Mouse (Mus musculus) kidney, adult 9 months (tissue): Measurements from ENCODE around the gene Mpig6b.

Source experiments
- DNase-seq: peaks from one replicate; pipeline ENCODE4 v3.0.0; 2022

Mpig6b gene

DNA sequence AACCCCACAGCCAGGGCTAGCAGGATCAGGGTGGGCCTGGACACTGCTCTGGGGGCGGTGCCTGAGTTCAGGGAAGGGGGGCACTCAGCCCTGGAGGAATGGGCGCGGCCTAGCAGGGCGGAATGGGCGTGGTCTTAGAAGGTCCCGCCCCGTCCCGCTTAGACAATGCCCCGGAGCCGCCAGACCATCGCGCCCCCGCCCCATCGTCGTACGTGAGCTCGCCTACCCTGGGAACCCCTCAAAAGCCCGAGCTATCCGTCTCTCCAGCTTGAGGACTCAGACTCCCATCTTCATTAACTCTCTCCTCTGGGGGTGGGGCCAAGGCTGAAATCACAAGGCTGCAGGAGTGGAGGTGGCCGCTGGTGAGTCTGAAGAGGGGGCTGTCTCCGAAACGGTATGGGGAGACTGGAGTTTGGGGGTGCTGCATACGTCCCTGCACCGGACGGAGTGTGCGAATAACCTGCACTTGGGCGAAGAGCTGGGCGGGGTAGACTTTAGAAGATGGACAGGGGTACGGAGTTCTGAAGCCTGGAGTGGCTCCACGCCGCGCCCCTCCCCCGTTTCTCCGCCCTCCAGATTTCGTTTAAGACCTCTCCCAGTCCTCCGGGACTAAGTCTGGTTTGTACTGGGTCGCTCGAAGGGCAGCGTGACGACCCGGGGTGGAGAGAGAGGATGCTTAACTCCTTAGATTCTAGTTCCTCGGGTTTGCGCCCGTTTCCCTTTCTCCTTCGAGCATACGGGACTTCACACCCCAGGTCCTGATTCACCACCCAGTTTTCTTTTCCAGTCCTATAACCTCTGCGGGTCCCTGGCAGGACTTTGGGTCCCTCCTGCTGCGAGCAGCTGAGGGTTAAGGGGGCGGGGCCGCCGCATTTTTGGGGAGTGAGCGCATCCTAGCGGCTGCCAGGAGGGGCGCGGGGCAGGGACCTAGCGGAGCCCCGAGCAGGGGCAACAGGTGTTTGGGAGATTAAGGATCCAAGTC, 6.8 kb downstream of the Mpig6b start, which contains the start of gene Ddah2:
Gene Ddah2, plus strand, starts transcription at position 125 of the 982 bp plus-strand sequence.
- peak; percentile 89 for DNase-seq

DNA sequence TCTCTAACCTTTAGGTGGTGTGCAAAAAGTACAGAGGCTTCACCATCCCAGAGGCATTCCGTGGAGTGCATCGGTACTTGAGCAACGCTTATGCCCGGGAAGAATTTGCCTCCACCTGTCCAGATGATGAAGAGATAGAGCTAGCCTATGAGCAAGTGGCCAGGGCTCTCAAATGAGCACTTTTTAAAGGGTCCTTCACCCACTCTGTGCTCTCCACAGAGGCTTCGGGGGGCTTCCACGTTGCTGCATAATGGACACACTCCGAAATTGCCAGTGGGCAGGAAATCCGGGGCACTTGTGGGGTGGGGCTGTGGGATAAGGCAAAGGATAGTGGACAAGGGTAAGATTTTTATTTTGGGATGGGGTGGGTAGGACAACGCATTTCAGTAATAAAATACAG, 7.7 kb downstream of the Mpig6b start:
- no peak for DNase-seq

DNA sequence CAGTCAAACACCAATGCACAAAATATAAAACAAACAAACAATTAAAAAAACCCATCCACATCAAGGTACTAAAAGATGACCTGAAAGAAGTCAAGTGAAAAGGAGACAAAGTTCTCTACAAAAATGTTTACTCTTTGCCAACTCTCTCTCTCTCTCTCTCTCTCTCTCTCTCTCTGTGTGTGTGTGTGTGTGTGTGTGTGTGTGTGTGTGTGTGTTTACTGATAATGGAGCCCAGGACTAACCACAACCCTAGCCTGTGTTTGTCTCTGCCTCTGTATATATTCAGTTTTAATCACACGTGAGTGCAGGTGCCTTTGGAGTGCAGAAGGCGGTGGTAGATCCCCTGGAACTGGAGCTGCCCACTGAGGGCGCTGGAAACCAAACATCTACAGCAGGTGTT, 8.9 kb downstream of the Mpig6b start:
- no peak for DNase-seq

DNA sequence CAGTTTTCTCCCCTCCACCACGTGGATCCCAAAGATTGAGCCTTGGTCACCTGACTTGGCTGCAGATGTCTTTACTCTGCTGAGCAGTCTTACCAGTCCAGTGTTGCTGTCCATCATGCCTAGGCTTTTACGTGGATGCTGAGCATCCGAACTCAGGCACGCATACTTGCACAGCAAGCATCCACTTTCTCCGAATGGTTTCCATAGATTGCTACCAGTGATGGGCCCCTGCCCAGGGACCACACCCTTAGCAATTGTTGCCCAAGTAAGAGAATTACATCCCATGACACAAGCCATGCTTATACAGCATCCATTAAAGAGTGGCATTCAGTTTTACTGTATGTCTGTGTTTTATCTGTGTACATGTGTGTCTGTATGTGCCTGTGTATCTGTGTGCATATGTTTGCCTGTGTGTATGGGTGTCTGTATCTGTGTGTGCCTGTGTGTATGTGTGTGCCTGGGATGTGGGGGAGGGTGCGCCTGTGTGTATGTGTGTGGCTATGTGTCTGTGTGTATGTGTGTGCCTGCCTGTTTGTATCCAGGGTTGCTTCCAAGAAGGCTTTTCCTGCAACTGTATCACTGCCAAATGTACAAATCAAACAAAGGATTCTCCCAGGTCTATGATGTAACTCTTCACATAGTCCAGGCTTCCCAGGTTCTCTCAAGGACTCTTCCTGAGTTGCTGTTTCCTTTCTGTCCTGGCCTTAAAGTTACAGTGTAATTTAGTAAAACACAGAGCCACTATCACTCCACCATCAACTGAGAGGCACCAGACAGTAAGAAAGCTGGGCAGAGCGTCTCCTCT, 10.1 kb downstream of the Mpig6b start:
- no peak for DNase-seq

DNA sequence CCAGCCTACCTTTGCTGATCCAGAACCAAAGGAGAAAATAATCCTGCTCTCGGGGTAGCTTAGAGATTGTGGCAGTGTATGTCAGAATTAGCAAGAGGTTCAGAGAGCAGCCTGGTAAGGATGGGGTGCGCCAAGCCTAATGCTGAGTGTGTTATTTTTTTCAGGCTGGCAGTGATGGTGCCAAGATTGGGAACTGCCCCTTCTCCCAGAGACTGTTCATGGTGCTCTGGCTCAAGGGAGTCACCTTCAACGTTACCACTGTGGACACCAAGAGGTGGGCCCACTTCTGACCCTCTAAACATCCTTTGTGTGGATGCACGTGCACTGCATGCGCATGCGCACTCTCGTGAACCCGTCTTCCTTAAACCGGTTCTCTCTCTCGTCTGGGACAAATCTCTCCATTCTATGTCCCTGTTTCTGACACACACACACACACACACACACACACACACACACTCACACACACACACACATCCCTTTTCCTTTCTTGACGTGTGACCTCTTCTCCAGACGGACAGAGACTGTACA, 13.6 kb downstream of the Mpig6b start:
- no peak for DNase-seq

DNA sequence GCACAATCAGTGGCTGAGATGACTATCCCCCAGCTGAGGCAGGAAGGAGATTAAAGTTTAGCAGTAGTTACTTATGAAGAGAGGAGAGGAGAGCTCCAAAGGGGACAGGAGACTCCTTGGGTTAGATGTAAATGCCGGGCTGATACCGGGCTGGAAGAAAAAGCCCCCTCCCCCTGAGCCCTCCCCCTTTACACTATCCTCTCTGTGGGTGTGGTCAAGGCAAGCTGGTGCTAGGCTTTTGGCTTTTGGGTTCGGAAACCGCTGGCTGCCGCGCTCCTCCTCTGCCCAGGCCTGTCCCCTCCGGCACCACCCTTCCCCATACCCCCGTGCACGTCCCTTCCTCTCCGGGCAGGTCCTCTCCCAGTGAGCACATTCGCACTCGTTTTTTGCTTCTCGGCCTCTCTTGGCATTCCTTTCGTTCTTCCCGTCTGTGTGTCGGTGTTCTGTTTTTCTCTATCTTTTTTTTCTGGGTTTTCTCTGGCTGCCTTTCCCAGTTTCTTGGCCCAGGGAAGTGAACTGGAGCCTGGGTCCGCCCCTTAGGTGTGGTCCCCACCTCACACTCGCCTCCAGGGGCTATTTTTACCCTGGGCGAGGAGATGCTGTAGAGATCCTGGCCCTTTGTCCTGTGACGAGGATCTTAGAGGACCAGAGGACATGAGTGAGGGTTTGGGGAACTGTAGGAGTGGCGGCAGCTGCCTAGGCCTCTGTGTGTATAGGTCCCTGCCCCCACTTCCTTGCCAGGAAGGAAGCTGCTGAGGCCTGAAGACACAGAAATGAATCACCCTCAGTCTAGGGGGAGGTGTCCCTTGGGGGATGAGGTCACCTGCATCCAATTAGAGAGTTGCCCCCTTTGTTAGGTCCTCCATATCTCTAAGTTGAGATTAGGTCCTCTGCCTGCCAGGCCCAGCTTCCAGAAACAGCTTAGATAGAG, 14.6 kb downstream of the Mpig6b start:
- peak; percentile 85 for DNase-seq

DNA sequence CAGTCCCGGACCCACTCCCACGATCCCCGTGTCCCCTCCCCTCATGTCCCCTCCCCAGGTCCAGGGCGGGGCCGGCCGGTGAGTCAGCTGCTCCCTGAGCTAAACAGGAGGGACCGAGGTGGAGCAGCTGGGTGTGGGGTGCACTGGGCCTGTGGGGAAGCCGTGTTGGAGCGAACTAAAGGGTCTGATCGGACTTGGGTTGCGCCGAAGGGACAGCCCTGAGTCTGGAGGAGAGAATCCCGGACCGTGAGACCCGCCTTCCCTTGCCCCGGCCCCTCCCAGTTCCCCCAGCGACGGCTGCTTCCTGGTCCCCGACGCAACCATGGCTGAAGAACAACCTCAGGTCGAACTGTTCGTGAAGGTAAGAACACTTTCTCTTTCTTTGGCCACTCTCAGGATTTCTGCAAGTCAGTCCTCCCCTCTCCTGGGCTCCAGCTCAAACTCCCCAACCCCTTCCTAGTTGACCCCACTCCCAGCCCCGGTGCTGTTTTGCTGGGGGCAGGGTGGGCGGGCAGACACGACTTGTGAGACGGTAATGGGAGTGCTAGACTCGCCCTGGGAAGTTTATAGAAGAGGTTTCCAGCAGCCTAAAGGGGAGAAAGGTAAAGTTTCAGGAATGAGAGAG, 15.7 kb downstream of the Mpig6b start:
- peak; percentile 82 for DNase-seq

DNA sequence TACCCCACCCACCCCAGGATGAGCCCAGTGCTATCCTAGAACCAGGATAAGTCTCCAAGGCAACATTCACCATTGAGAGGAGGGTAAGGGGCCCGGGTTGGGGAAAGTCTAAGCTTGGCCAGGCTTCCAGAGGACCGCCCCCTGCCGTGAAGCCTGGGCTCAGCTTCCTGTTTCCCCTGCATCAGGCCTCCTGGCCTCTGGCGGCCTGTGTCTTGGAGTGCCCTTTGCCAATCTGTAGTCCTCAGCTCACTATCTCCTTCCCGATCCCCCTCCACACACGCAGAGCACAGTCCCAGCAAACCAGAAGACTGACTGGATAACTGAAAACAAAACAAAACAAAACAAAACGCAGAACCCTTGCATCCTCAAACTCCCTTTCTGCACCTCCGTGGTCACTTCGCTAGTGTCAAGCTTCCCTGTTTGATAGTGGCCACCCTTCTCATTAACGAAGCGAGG, 16.4 kb downstream of the Mpig6b start, which contains the start of gene Clic1:
Gene Clic1, plus strand, starts transcription at position 406 of the 456 bp plus-strand sequence.
- peak; percentile 60 for DNase-seq

DNA sequence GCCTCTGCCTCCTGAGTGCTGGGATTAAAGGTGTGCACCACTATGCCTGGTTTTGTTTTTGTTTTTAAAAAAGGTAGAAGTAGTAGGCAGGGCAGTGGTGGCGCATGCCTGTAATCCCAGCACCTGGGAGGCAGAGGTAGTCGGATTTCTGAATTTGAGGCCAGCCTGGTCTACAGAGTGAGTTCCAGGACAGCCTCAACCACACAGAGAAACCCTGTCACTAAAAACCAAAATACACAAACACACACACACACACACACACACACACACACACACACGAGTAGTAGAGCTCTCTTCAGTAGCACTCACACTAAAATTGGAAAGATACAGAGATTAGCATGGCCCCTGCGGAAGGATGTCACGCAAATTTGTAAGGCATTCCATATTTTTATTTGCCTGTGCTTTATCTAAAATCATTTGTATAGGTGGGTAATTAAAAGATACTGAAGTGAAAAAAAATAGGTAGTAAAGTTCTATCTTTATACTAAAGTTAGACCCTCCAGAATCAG, 17.0 kb downstream of the Mpig6b start:
- no peak for DNase-seq

DNA sequence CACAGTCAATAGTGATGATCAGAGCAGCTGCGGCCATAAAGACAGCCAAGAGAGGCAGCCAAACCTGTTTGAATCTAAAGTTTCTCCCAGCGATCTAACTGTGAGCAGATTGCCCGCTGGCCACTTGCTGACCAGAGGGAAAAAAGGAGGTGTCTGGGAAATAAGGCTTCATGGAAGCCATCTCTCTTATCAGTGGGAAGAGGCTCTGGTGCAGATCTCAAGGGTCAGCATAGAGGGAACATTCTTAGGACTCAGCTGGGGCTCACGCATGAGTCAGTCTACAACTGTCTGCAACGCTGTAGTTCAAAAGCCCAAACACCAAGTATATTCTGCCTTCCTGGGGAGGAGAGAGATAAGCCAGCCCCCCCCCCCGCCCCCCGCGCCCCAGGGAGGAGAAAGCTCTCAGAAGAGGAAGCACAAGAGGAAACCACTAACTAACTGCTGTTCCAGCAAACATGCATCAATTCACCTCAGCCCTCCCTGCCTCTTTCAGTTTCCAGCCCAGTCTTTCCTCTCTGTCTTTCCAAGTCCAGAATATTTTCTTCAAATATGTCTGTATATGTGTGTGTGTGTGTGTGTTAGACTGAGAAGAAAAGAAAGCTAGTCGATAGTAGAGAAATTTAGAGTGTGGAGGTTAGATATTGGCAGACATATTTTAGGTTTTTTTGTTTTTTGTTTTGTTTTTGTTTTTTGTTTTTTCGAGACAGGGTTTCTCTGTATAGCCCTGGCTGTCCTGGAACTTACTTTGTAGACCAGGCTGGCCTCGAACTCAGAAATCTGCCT, 17.6 kb downstream of the Mpig6b start:
- peak; percentile 46 for DNase-seq

DNA sequence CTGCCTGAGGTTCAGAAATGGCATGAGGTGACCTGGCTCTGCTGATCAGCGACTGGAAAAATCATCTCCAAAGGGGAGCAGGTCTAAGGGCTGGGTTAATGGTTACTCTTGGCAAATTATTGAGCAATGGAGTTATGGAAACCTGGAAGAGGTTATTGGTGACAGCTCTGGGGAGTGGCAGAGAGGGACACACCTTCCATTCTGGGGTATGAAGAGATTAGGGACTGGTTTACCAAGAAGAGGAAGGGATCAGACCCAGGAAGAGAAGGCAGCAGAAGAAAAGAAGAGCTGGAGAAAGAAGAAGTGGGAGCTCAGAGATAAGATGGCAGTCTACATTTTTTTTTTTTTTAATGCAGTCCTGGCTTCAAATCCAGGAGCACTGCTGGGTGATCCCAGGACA, 18.3 kb downstream of the Mpig6b start:
- peak; percentile 92 for DNase-seq

DNA sequence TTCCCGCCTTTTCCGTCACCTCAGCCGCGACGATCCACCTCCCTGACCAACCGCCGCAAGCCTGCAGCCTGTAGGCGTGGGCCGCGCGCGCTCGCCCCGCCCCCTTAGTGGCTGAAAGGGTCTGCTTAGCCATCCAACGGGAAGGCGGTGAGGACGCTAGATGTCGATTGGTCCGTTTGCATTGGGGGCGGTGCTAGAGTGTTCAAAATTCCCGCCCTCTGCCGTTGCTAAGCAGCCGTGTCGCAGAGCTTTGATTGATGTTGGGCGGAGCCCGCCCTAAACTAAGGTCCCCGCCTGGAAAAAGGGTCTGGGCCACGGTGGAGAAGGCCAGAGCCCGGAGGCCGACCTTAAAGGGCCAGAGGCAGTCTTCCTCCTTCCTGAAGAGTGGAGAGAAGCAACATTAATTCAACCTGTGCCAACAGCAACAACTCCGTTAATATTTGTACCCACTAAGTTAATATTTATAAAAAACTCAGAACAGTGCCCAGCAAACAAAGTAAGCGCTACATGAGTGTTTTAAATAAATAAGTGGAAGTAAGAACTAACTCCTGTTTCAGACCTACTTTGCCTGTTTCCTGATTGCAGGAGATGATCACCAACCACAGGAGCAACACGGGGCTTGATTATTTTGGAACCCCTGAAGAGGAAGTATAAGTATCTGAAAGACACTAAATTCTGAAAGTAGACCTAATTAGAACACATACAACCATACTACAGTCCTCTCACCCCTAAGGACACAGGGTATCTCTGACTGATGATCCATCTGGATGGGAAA, 19.1 kb downstream of the Mpig6b start, which contains the start of gene Msh5:
Gene Msh5, minus strand, starts transcription at position 65 of the 775 bp plus-strand sequence.
- peak; percentile 99 for DNase-seq

DNA sequence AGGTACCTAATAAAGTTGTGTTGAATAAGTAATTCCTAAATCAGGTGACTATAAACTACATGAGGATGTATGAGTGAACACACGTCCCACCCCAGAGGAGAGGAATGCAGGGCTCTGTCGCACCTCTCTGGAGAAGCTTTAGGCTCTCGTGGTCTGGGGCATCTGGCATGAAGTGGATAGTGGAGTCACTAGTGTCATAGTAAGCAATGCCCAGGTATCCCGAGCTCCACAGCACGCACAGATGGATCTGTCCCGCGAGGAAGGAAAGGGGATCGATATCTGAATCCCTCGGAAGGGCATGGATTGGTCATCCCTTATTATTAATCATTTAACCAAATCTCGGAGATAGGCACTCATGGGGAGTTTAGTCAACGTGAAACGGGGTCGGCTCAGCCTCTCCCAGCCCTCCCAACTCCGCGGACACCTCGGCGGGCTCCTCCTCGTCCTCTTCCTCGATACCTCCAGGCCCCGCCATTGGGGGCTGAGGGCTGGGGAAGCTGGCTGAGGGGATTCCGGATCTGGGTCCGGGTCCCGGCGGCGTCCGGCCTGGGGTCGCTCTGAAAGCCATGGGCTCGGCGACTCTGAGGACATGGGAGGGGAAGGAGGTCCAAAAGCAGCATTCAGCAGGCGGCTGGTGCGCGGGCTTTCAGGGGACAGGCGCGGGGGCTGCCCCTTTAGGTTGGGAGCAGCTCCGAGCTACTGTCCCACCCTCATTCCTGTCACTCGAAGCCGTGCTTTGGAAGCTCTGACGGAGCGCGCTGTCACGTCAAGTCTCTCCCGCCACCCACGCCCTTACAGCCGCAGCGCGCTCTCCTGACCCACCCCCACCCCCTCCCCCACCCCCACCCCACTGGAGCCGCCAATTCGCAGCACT, 19.9 kb downstream of the Mpig6b start:
- peak; percentile 36 for DNase-seq

DNA sequence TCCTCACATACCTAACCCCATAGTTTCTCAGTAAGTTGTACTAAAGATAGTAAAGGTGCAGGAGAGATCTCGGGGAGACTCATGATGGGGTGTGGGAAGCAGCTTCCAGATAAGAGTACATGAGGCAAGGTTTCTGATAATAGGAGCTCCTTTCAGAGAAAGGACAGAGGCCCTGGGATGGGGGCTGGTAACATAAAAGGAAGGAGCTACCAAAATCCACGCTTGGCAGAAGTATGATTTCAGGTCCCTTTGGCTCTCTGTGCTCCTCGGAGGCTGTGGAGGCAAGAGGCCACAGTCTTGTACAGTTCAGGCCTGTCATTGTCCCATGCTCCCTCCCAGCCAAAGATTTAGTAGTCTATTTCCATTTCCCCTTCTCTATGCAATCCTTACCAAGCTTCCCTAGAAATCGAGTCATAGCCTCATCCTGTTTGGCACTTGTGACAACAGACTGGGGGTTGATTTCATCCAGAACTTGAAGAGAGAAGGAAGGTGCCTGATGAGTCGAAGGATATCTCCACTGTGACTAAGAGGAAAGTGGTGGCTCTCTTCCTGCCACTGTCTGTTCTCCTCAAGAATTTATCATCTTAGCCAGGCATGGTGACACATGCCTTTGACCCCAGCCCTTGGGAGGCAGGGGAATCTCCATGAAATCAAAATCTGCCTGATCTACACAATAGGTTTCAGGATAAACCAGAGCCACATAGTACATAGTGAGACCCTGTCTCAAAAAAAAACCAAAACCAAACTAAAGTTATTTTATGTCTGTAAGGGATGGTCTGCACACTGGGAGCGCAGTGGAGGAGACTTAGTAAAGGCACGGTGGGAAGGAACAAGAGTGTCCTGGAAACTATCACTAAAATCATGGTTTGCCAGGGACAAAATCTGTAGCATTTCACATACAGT, 20.8 kb downstream of the Mpig6b start:
- DNase-seq = no peak

DNA sequence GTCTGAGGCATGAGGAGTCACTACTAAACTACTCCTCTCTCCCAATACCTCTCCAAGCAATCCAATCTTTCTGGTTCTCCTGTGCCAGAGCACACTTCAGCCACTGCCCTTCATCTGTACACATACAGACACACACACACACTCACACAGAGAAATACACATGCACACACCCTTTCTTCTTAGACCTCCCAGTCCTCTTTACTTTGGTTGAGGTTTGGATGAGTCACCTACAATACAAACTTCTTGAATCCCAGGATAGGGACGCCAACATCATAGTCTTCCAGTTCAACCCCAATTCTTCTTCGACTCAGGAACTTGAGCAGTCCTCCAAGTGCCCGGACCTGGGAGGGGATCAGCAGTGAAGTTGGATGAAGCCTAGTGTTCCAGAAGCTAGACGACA, 22.2 kb downstream of the Mpig6b start:
- no peak for DNase-seq

DNA sequence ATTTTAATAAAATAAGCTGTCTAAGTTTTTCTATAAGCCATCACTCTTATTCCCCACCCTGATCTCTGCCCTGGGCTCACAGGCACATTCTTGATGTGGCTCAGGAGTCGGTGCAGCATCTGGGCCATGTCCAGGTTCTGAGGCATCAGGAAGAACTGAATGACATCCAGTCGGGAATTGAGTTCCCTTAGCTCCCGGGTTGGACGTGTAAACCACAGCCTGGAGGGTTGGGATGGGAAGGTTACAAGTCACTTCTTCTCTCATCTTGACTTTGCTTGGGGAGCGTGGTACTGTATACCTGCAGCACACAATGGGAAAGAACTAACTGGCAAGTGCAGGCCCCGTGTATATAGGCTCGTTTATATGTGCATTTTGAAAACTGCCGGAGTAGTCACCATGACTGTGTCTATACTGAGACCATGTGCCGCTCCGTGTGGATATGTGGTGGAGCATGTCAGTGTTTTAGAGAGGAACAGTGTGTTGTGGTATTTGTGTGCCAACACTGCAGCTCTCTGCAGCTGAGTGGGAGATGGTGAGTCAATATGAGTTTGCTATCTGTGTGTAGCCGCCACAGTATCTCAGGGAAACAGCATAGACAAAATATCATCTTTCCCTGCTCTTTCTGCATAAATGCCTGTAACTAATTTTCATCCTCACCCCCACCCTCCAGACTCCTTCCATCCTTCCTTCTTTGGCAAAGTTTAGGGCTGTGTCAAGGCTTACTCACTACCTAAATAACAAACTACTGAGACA, 26.7 kb downstream of the Mpig6b start:
- DNase-seq = no peak

DNA sequence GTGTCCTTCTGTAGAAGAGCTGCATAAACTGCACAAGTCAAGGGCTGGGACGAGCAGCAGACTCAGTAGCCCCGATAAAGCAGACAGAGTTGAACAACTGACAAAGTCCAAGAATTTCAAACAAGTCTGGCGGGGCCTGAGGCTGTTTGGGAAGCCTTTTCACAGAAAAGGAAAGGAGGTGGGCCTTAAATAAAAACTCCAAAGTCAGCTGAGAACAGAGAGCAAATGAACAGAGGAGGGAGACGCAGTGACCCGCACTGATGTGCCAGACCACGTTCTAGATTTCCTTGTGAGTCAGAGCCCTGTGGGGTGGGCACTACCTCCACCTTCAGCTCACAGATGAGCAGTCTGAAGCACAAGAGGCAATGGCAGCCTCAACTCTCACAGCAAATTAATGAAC, 31.1 kb downstream of the Mpig6b start:
- DNase-seq = no peak
